Mouse (Mus musculus) forebrain, embryonic 11.5 days (tissue): ENCODE measurements at regions not wholly inside any gene's neighbourhood (a gene's known extent, or its start where the extent isn't known, plus 50 kb on each side); places are given as distances from the start of the nearest gene placed in this dataset.

ENCODE experiments used
- ATAC-seq: fragments of 200-750 bp; cut with Nextera tagmentation; replicated peaks from 2 replicates; pipeline ENCODE4 v1.8.0; 2017; ENCODE audit warnings: moderate TSS enrichment; ENCODE audit not compliant: low FRiP score
- DNase-seq: peaks from one replicate; pipeline ENCODE4 v3.0.0-alpha.2; 2017; ENCODE audit warnings: low spot score
- H3K27ac ChIP-seq: fragments of 300-500 bp; sonication (generic); 2 replicates; pipeline ENCODE4 v1.5.1; 2014; ENCODE audit warnings: low read depth, low read length
- H3K27me3 ChIP-seq: fragments of 300-500 bp; sonication (generic); 2 replicates; pipeline ENCODE4 v1.6.1; 2014; ENCODE audit warnings: mild to moderate bottlenecking, low read length, mixed read lengths; ENCODE audit not compliant: control insufficient read depth, insufficient read depth
- H3K36me3 ChIP-seq: fragments of 300-500 bp; sonication (generic); 2 replicates; pipeline ENCODE4 v1.6.1; 2014; ENCODE audit warnings: mild to moderate bottlenecking, low read length, moderate library complexity, mixed read lengths; ENCODE audit not compliant: control insufficient read depth, insufficient read depth
- H3K4me1 ChIP-seq: fragments of 300-500 bp; sonication (generic); replicated peaks from 2 replicates; pipeline ENCODE4 v1.6.1; 2014; ENCODE audit warnings: low read length, mixed read lengths; ENCODE audit not compliant: control insufficient read depth, insufficient read depth
- H3K4me2 ChIP-seq: fragments of 300-500 bp; sonication (generic); 2 replicates; pipeline ENCODE4 v1.6.1; 2014; ENCODE audit warnings: low read depth, mild to moderate bottlenecking, low read length, moderate library complexity, mixed read lengths; ENCODE audit not compliant: severe bottlenecking
- H3K4me3 ChIP-seq: fragments of 300-500 bp; sonication (generic); 2 replicates; pipeline ENCODE4 v1.5.1; 2014; ENCODE audit warnings: low read depth, low read length
- H3K9ac ChIP-seq: fragments of 300-500 bp; sonication (generic); 2 replicates; pipeline ENCODE4 v1.6.1; 2014; ENCODE audit warnings: low read length
- H3K9me3 ChIP-seq: fragments of 300-500 bp; sonication (generic); 2 replicates; pipeline ENCODE4 v1.6.1; 2016; ENCODE audit warnings: low read length, mixed read lengths; ENCODE audit not compliant: control insufficient read depth
- WGBS: fragments of 180-500 bp; shearing (Covaris S2); extraction: QIAGEN DNeasy Blood & Tissue Kit; methylation state at CpG from one replicate; pipeline ENCODE4 v1.1.7; 2014; 5-methylcytosine and 5-hydroxymethylcytosine counted together

GRCm38 (mm10) chr4:33747316-33747895 lies 177.0 kb upstream of the Cnr1 start:
- Histone ChIP-seq H3K4me2 (no peak overlapping the region), H3K36me3 (no peaks in the 10 kb centered on the region), H3K4me1 (no peaks in the 10 kb centered on the region), H3K9ac (no peak overlapping the region), H3K27me3 (no peaks in the 10 kb centered on the region), H3K4me3 (no peak overlapping the region), H3K27ac (no peak overlapping the region), H3K9me3 (no peaks in the 10 kb centered on the region)
- 94% methylated on average over 5 of the region's 5 CpGs for WGBS
- no peak for DNase-seq
- no peak for ATAC-seq

GRCm38 (mm10) chr4:33767721-33768120 lies 156.7 kb upstream of the Cnr1 start:
- DNase-seq, result no peak
- H3K27me3 ChIP-seq, result no peaks in the 10 kb centered on the region
- 27% methylated on average over 2 of the region's 2 CpGs for WGBS

GRCm38 (mm10) chr4:33786027-33786426 lies 138.4 kb upstream of the Cnr1 start:
- Histone ChIP-seq H3K4me1 (no peaks in the 10 kb centered on the region), H3K4me3 (no peak overlapping the region), H3K9me3 (no peaks in the 10 kb centered on the region), H3K36me3 (no peaks in the 10 kb centered on the region), H3K9ac (no peak overlapping the region), H3K27me3 (no peaks in the 10 kb centered on the region), H3K4me2 (no peak overlapping the region), H3K27ac (no peak overlapping the region)
- 91% methylated on average over 4 of the region's 4 CpGs for WGBS
- DNase-seq, result no peak
- ATAC-seq, result no peak

More at GRCm38 (mm10) chr4:33767721-33768120, 156.7 kb upstream of the Cnr1 start:
- H3K4me2 ChIP-seq, result no peak overlapping the region
- no peak overlapping the region for H3K27ac ChIP-seq
- H3K4me1 ChIP-seq, result no peaks in the 10 kb centered on the region
- H3K9ac ChIP-seq, result no peak overlapping the region
- H3K9me3 ChIP-seq, result no peaks in the 10 kb centered on the region
- ATAC-seq, result no peak
- no peaks in the 10 kb centered on the region for H3K36me3 ChIP-seq
- H3K4me3 ChIP-seq, result no peak overlapping the region

GRCm38 (mm10) chr4:33786958-33787357 lies 137.4 kb upstream of the Cnr1 start:
- Histone ChIP-seq H3K27me3 (no peaks in the 10 kb centered on the region), H3K4me2 (no peak overlapping the region)
- WGBS, result 85% methylated on average over 4 of the region's 4 CpGs

GRCm38 (mm10) chr4:33793398-33793797 lies 131.0 kb upstream of the Cnr1 start:
- DNase-seq (no peak), ATAC-seq (no peak)
- Histone ChIP-seq H3K4me1 (no peaks in the 10 kb centered on the region), H3K9me3 (no peaks in the 10 kb centered on the region), H3K4me3 (no peak overlapping the region), H3K27me3 (no peaks in the 10 kb centered on the region), H3K36me3 (no peaks in the 10 kb centered on the region), H3K4me2 (no peak overlapping the region), H3K27ac (no peak overlapping the region), H3K9ac (no peak overlapping the region)
- 93% methylated on average over 8 of the region's 8 CpGs for WGBS

More at GRCm38 (mm10) chr4:33786958-33787357, 137.4 kb upstream of the Cnr1 start:
- ATAC-seq (no peak), DNase-seq (no peak)
- H3K9me3 ChIP-seq, result no peaks in the 10 kb centered on the region
- no peak overlapping the region for H3K27ac ChIP-seq
- no peaks in the 10 kb centered on the region for H3K4me1 ChIP-seq
- no peak overlapping the region for H3K4me3 ChIP-seq
- H3K36me3 ChIP-seq, result no peaks in the 10 kb centered on the region
- no peak overlapping the region for H3K9ac ChIP-seq

GRCm38 (mm10) chr4:33795461-33795860 lies 128.9 kb upstream of the Cnr1 start:
- DNase-seq, result no peak
- WGBS, result 97% methylated on average over 3 of the region's 3 CpGs
- H3K4me3 ChIP-seq, result no peak overlapping the region
- no peaks in the 10 kb centered on the region for H3K36me3 ChIP-seq
- H3K27ac ChIP-seq, result no peak overlapping the region
- no peaks in the 10 kb centered on the region for H3K4me1 ChIP-seq
- H3K4me2 ChIP-seq, result no peak overlapping the region
- no peaks in the 10 kb centered on the region for H3K27me3 ChIP-seq
- no peak for ATAC-seq
- H3K9ac ChIP-seq, result no peak overlapping the region
- H3K9me3 ChIP-seq, result no peaks in the 10 kb centered on the region

- H3K4me1 ChIP-seq, result no peaks in the 10 kb centered on the region
- H3K27me3 ChIP-seq, result no peaks in the 10 kb centered on the region
- no peaks in the 10 kb centered on the region for H3K36me3 ChIP-seq
- WGBS, result 94% methylated on average over 4 of the region's 4 CpGs
- H3K9ac ChIP-seq, result no peak overlapping the region
- no peak overlapping the region for H3K4me2 ChIP-seq
- DNase-seq (no peak), ATAC-seq (no peak)
- no peak overlapping the region for H3K27ac ChIP-seq
- H3K9me3 ChIP-seq, result no peaks in the 10 kb centered on the region
- no peak overlapping the region for H3K4me3 ChIP-seq
Measured at GRCm38 (mm10) chr4:33797964-33798363, 126.4 kb upstream of the Cnr1 start.

- H3K9ac ChIP-seq, result no peak overlapping the region
- H3K27ac ChIP-seq, result no peak overlapping the region
- no peak overlapping the region for H3K4me2 ChIP-seq
- H3K27me3 ChIP-seq, result no peaks in the 10 kb centered on the region
- H3K4me3 ChIP-seq, result no peak overlapping the region
- no peaks in the 10 kb centered on the region for H3K4me1 ChIP-seq
- H3K9me3 ChIP-seq, result no peaks in the 10 kb centered on the region
- DNase-seq (no peak), ATAC-seq (no peak)
- WGBS, result 83% methylated on average over 6 of the region's 6 CpGs
- H3K36me3 ChIP-seq, result no peaks in the 10 kb centered on the region
Measured at GRCm38 (mm10) chr4:33798654-33799053, 125.7 kb upstream of the Cnr1 start.

GRCm38 (mm10) chr4:33799110-33799509 lies 125.3 kb upstream of the Cnr1 start:
- no peak overlapping the region for H3K27ac ChIP-seq

More at GRCm38 (mm10) chr4:33799110-33799509, 125.3 kb upstream of the Cnr1 start:
- Histone ChIP-seq H3K4me1 (no peaks in the 10 kb centered on the region), H3K9me3 (no peaks in the 10 kb centered on the region), H3K9ac (no peak overlapping the region), H3K27me3 (no peaks in the 10 kb centered on the region), H3K36me3 (no peaks in the 10 kb centered on the region), H3K4me3 (no peak overlapping the region), H3K4me2 (no peak overlapping the region)
- ATAC-seq (no peak), DNase-seq (no peak)
- WGBS, result 48% methylated on average over 6 of the region's 6 CpGs
